Mouse (Mus musculus) kidney, embryonic 16.5 days (tissue): ENCODE measurements around the gene Dppa5a. TPM values are rescaled to one million over a fixed set of nuclear protein-coding genes. Genes with fewer than 3 reads are reported as not detected.
"Not testable (repeated sequence)": the region's sequence is repeated elsewhere in the genome, so short reads cannot be mapped to it uniquely, and the experiment has no call there.

ENCODE experiments used
- ATAC-seq: fragments of 200-750 bp; cut with Nextera tagmentation; 2 replicates; pipeline ENCODE4 v1.8.0; 2017; ENCODE audit warnings: moderate TSS enrichment; ENCODE audit not compliant: low FRiP score, low TSS enrichment
- H3K27ac ChIP-seq: fragments of 300-500 bp; sonication (generic); 2 replicates; pipeline ENCODE4 v1.5.1; 2014; ENCODE audit warnings: low read length
- H3K27me3 ChIP-seq: fragments of 300-500 bp; sonication (generic); 2 replicates; pipeline ENCODE4 v1.6.1; 2014; ENCODE audit warnings: low read length, control low read depth, mixed read lengths; ENCODE audit not compliant: insufficient read depth
- H3K36me3 ChIP-seq: fragments of 300-500 bp; sonication (generic); 2 replicates; pipeline ENCODE4 v1.6.1; 2014; ENCODE audit warnings: low read length, control low read depth, mixed read lengths; ENCODE audit not compliant: insufficient read depth
- H3K4me1 ChIP-seq: fragments of 300-500 bp; sonication (generic); 2 replicates; pipeline ENCODE4 v1.6.1; 2014; ENCODE audit warnings: low read length, control low read depth, mixed read lengths; ENCODE audit not compliant: insufficient read depth
- H3K4me2 ChIP-seq: fragments of 300-500 bp; sonication (generic); replicated peaks from 2 replicates; pipeline ENCODE4 v1.6.1; 2014; ENCODE audit warnings: low read depth, low read length
- H3K4me3 ChIP-seq: fragments of 300-500 bp; sonication (generic); 2 replicates; pipeline ENCODE4 v1.5.1; 2014; ENCODE audit warnings: mild to moderate bottlenecking, low read length
- H3K9ac ChIP-seq: fragments of 300-500 bp; sonication (generic); replicated peaks from 2 replicates; pipeline ENCODE4 v1.6.1; 2014; ENCODE audit warnings: low read length
- H3K9me3 ChIP-seq: fragments of 300-500 bp; sonication (generic); 2 replicates; pipeline ENCODE4 v1.6.1; 2016; ENCODE audit warnings: low read length, control low read depth
- WGBS: fragments of 180-500 bp; shearing (Covaris S2); extraction: QIAGEN DNeasy Blood & Tissue Kit; methylation state at CpG from one replicate; pipeline ENCODE4 v1.1.7; 2014; 5-methylcytosine and 5-hydroxymethylcytosine counted together
- polyA plus RNA-seq: library from polyadenylated mRNA; unstranded; fragments of >200 nt; fragmentation: Nextera tagmentation; extraction: Ambion mirVana; gene quantifications from 2 replicates; pipeline ENCODE4 v1.2.1, GENCODE M21; 2015

Gene Dppa5a
- polyA plus RNA-seq, 1 experiment from 2014 or later = 0.27 TPM

DNA sequence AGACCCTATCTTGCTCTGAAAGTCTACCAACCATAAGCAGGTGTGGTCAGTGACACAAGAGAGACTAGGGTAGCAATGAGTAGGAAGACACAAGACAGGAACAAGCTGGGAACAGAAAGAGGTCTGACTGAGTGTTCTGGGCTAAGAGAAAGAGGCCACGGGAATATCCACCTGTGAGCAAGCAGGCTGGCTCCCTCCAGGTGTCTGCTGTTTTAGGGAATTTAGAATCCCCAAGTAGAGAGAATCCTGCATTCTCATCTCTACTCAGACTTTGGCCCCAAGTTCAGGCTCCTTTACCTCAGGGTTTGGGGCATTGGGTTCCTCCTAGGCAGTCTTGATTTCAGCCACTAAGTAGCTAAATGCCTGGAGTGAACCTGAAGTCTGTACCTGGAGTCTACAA is 40.7 kb downstream of the Dppa5a start, which contains the start of gene Omt2b:
TSS of gene Omt2b (plus strand) at position 301 of the 400 bp plus-strand sequence.
- WGBS = 67% methylated on average over 1 of the region's 1 CpGs

DNA sequence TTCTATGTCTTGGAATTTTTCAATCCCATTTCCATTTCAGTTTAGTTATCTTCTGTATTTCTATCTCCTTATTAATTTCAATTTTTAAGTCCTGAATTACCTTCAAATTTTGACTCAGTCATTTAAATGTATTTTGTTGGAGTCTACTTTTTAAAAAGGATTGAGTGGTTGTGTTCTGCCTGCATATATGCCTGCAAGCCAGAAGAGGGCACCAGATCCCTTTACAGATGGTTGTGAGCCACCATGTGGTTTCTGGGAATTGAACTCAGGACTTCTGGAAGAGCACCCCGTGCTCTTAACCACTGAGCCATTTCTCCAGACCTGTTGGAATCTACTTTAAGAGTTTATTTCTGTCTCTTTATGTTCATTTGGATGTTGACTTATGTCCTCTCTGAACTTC is 48.5 kb downstream of the Dppa5a start:
- Histone ChIP-seq H3K27me3 (no peaks in the 10 kb centered on the region), H3K27ac (no peak overlapping the region), H3K9me3 (no peaks in the 10 kb centered on the region), H3K4me2 (no peak overlapping the region), H3K4me3 (no peak overlapping the region), H3K4me1 (no peaks in the 10 kb centered on the region), H3K36me3 (no peaks in the 10 kb centered on the region), H3K9ac (no peak overlapping the region)
- ATAC-seq = no peak
- WGBS = 28% methylated on average over 1 of the region's 1 CpGs

More for the DNA sequence above, 40.7 kb downstream of the Dppa5a start, which contains the start of gene Omt2b:
- not testable (repeated sequence) for H3K27me3 ChIP-seq, H3K4me1 ChIP-seq, H3K27ac ChIP-seq, H3K4me3 ChIP-seq, H3K36me3 ChIP-seq, H3K9ac ChIP-seq, H3K9me3 ChIP-seq, ATAC-seq, H3K4me2 ChIP-seq

Other genes with a start within 250 kb of the Dppa5a start
- gene Gsta4, start 185.4 kb downstream of the Dppa5a start, polyA plus RNA-seq = 134 and 150 TPM in 2 replicates
- 2.8 TPM in 2 replicates for gene Gsta1, start 137.5 kb downstream of the Dppa5a start, polyA plus RNA-seq
- gene Gm3776, start 111.0 kb downstream of the Dppa5a start, polyA plus RNA-seq = 0.58 and 1.5 TPM in 2 replicates
- gene Gm10639, start 78.3 kb downstream of the Dppa5a start, polyA plus RNA-seq = 30.2 and 34.9 TPM in 2 replicates
- gene Omt2a, start 53.4 kb downstream of the Dppa5a start, polyA plus RNA-seq = not detected in 2 replicates
- not detected in 2 replicates for gene Omt2b, start 40.6 kb downstream of the Dppa5a start, polyA plus RNA-seq
- gene Gsta2, start 12.4 kb downstream of the Dppa5a start, polyA plus RNA-seq = 92.0 and 109 TPM in 2 replicates
- gene Ooep, start 10.5 kb upstream of the Dppa5a start, polyA plus RNA-seq = 1.6 and 2.0 TPM in 2 replicates
- gene Ddx43, start 27.6 kb upstream of the Dppa5a start, polyA plus RNA-seq = 0.28 and 0.50 TPM in 2 replicates
- 2.1 and 2.8 TPM in 2 replicates for gene Cgas, start 75.1 kb upstream of the Dppa5a start, polyA plus RNA-seq
- 27.9 and 30.1 TPM in 2 replicates for gene Mto1, start 80.0 kb upstream of the Dppa5a start, polyA plus RNA-seq
- gene Gm17324, start 80.6 kb upstream of the Dppa5a start, polyA plus RNA-seq = 0.65 and 0.66 TPM in 2 replicates
- 5,008 and 5,126 TPM in 2 replicates for gene Eef1a1, start 121.0 kb upstream of the Dppa5a start, polyA plus RNA-seq
- 18.9 and 19.1 TPM in 2 replicates for gene Slc17a5, start 219.9 kb upstream of the Dppa5a start, polyA plus RNA-seq
- gene Cd109, start 247.4 kb upstream of the Dppa5a start, polyA plus RNA-seq = 6.1 and 6.9 TPM in 2 replicates